Mouse (Mus musculus): ENCODE measurements around the gene Dusp15. TPM values are rescaled to one million over a fixed set of nuclear protein-coding genes. Genes with fewer than 3 reads are reported as not detected.
A peak's percentile ranks its signal among the peaks of the same experiment; 100 is the strongest.

Gene Dusp15
- polyA plus RNA-seq, 1 experiment from 2014 or later: 1.00 TPM

GRCm38 (mm10) chr2:152917671-152918070 lies 33.8 kb downstream of the Dusp15 start:
- ATAC-seq (replicated peaks; ENCODE audit: insufficient number of reproducible peaks, low FRiP score, low TSS enrichment, low read depth): no peak
- 55% methylated on average over 9 of the region's 9 CpGs for WGBS
- no peak overlapping the region for H3K27ac ChIP-seq (replicated peaks; ENCODE audit: low read depth, low read length)

GRCm38 (mm10) chr2:152916111-152916510 lies 35.4 kb downstream of the Dusp15 start:
- Histone ChIP-seq H3K4me3 (ENCODE audit: low read depth, low read length) (no peak overlapping the region), H3K36me3 (replicated peaks; ENCODE audit: control insufficient read depth, insufficient read depth, low read depth, low read length) (no peaks in the 10 kb centered on the region), H3K4me2 (ENCODE audit: low read depth, low read length) (no peak overlapping the region), H3K4me1 (ENCODE audit: control insufficient read depth, insufficient read depth, low read length) (no peaks in the 10 kb centered on the region), H3K27me3 (ENCODE audit: control insufficient read depth, insufficient read depth, low read length) (peaks cover 8% of the 10 kb centered on the region), H3K27ac (replicated peaks; ENCODE audit: low read depth, low read length) (no peak overlapping the region), H3K9me3 (replicated peaks; ENCODE audit: control insufficient read depth, low read length) (no peaks in the 10 kb centered on the region), H3K9ac (replicated peaks; ENCODE audit: low read length) (no peak overlapping the region)
- DNase-seq (ENCODE audit: low spot score): no peak
- no peak for ATAC-seq (replicated peaks; ENCODE audit: insufficient number of reproducible peaks, low FRiP score, low TSS enrichment, low read depth)
- WGBS: 35% methylated on average over 5 of the region's 5 CpGs

More at GRCm38 (mm10) chr2:152917671-152918070, 33.8 kb downstream of the Dusp15 start:
- Histone ChIP-seq H3K4me1 (ENCODE audit: control insufficient read depth, insufficient read depth, low read length) (0 out of 2 replicates have a peak, but pooled peaks cover 2% of the 10 kb centered on the region), H3K4me2 (ENCODE audit: low read depth, low read length) (no peak overlapping the region), H3K4me3 (ENCODE audit: low read depth, low read length) (no peak overlapping the region), H3K36me3 (replicated peaks; ENCODE audit: control insufficient read depth, insufficient read depth, low read depth, low read length) (no peaks in the 10 kb centered on the region), H3K27me3 (ENCODE audit: control insufficient read depth, insufficient read depth, low read length) (peaks cover 7% of the 10 kb centered on the region), H3K9ac (replicated peaks; ENCODE audit: low read length) (no peak overlapping the region), H3K9me3 (replicated peaks; ENCODE audit: control insufficient read depth, low read length) (no peaks in the 10 kb centered on the region)
- DNase-seq (ENCODE audit: low spot score): no peak

- H3K36me3 ChIP-seq (replicated peaks; ENCODE audit: control insufficient read depth, insufficient read depth, low read depth, low read length): no peaks in the 10 kb centered on the region
- 70% methylated on average over 4 of the region's 4 CpGs for WGBS
- H3K9ac ChIP-seq (replicated peaks; ENCODE audit: low read length): no peak overlapping the region
- no peaks in the 10 kb centered on the region for H3K4me1 ChIP-seq (ENCODE audit: control insufficient read depth, insufficient read depth, low read length)
- peaks cover 10% of the 10 kb centered on the region for H3K27me3 ChIP-seq (ENCODE audit: control insufficient read depth, insufficient read depth, low read length)
- H3K4me3 ChIP-seq (ENCODE audit: low read depth, low read length): no peak overlapping the region
- ATAC-seq (replicated peaks; ENCODE audit: insufficient number of reproducible peaks, low FRiP score, low TSS enrichment, low read depth) (no peak), DNase-seq (ENCODE audit: low spot score) (no peak)
- H3K9me3 ChIP-seq (replicated peaks; ENCODE audit: control insufficient read depth, low read length): no peaks in the 10 kb centered on the region
- no peak overlapping the region for H3K4me2 ChIP-seq (ENCODE audit: low read depth, low read length)
- no peak overlapping the region for H3K27ac ChIP-seq (replicated peaks; ENCODE audit: low read depth, low read length)
Observed at GRCm38 (mm10) chr2:152915453-152915852, 36.0 kb downstream of the Dusp15 start.

- H3K9me3 ChIP-seq (replicated peaks; ENCODE audit: control insufficient read depth, low read length): no peaks in the 10 kb centered on the region
- no peaks in the 10 kb centered on the region for H3K4me1 ChIP-seq (ENCODE audit: control insufficient read depth, insufficient read depth, low read length)
- 5% methylated on average over 18 of the region's 18 CpGs for WGBS
- H3K4me3 ChIP-seq (ENCODE audit: low read depth, low read length): 0 out of 2 replicates have a peak overlapping the region, but pooled peaks have one; percentile 5
- no peak overlapping the region for H3K27ac ChIP-seq (replicated peaks; ENCODE audit: low read depth, low read length)
- H3K4me2 ChIP-seq (ENCODE audit: low read depth, low read length): peak overlapping the region; percentile 21
- ATAC-seq (replicated peaks; ENCODE audit: insufficient number of reproducible peaks, low FRiP score, low TSS enrichment, low read depth): peak; percentile 50; the same call in 1 of the 2 replicates
- H3K9ac ChIP-seq (replicated peaks; ENCODE audit: low read length): no peak overlapping the region
- peaks cover 10% of the 10 kb centered on the region for H3K27me3 ChIP-seq (ENCODE audit: control insufficient read depth, insufficient read depth, low read length)
- H3K36me3 ChIP-seq (replicated peaks; ENCODE audit: control insufficient read depth, insufficient read depth, low read depth, low read length): no peaks in the 10 kb centered on the region
- DNase-seq (ENCODE audit: low spot score): peak; percentile 93
Observed at GRCm38 (mm10) chr2:152914310-152915120, 37.0 kb downstream of the Dusp15 start.

GRCm38 (mm10) chr2:152913471-152913870 lies 38.0 kb downstream of the Dusp15 start:
- Histone ChIP-seq H3K4me3 (ENCODE audit: low read depth, low read length) (no peak overlapping the region), H3K27ac (replicated peaks; ENCODE audit: low read depth, low read length) (no peak overlapping the region), H3K4me2 (ENCODE audit: low read depth, low read length) (no peak overlapping the region), H3K9ac (replicated peaks; ENCODE audit: low read length) (no peak overlapping the region), H3K9me3 (replicated peaks; ENCODE audit: control insufficient read depth, low read length) (no peaks in the 10 kb centered on the region), H3K4me1 (ENCODE audit: control insufficient read depth, insufficient read depth, low read length) (no peaks in the 10 kb centered on the region), H3K27me3 (ENCODE audit: control insufficient read depth, insufficient read depth, low read length) (peaks cover 10% of the 10 kb centered on the region), H3K36me3 (replicated peaks; ENCODE audit: control insufficient read depth, insufficient read depth, low read depth, low read length) (no peaks in the 10 kb centered on the region)
- WGBS: 24% methylated on average over 7 of the region's 7 CpGs
- no peak for DNase-seq (ENCODE audit: low spot score)
- ATAC-seq (replicated peaks; ENCODE audit: insufficient number of reproducible peaks, low FRiP score, low TSS enrichment, low read depth): no peak

- Histone ChIP-seq H3K4me3 (ENCODE audit: low read depth, low read length) (no peak overlapping the region), H3K9me3 (replicated peaks; ENCODE audit: control insufficient read depth, low read length) (no peaks in the 10 kb centered on the region), H3K4me1 (ENCODE audit: control insufficient read depth, insufficient read depth, low read length) (no peaks in the 10 kb centered on the region), H3K27me3 (ENCODE audit: control insufficient read depth, insufficient read depth, low read length) (peaks cover 10% of the 10 kb centered on the region), H3K9ac (replicated peaks; ENCODE audit: low read length) (no peak overlapping the region), H3K4me2 (ENCODE audit: low read depth, low read length) (no peak overlapping the region), H3K36me3 (replicated peaks; ENCODE audit: control insufficient read depth, insufficient read depth, low read depth, low read length) (no peaks in the 10 kb centered on the region), H3K27ac (replicated peaks; ENCODE audit: low read depth, low read length) (no peak overlapping the region)
- no peak for DNase-seq (ENCODE audit: low spot score)
- ATAC-seq (replicated peaks; ENCODE audit: insufficient number of reproducible peaks, low FRiP score, low TSS enrichment, low read depth): no peak
- WGBS: 27% methylated on average over 6 of the region's 6 CpGs
Observed at GRCm38 (mm10) chr2:152911432-152911831, 40.1 kb downstream of the Dusp15 start.

GRCm38 (mm10) chr2:152911031-152911430 lies 40.5 kb downstream of the Dusp15 start, which contains the start of gene Mylk2:
Mylk2 (plus strand) TSS chr2:152911352.
- 18% methylated on average over 12 of the region's 12 CpGs for WGBS
- no peaks in the 10 kb centered on the region for H3K36me3 ChIP-seq (replicated peaks; ENCODE audit: control insufficient read depth, insufficient read depth, low read depth, low read length)
- H3K27me3 ChIP-seq (ENCODE audit: control insufficient read depth, insufficient read depth, low read length): peaks cover 10% of the 10 kb centered on the region
- no peak within 1 kb of the TSS for H3K4me3 ChIP-seq (ENCODE audit: low read depth, low read length)
- ATAC-seq (replicated peaks; ENCODE audit: insufficient number of reproducible peaks, low FRiP score, low TSS enrichment, low read depth) (no peak), DNase-seq (ENCODE audit: low spot score) (no peak)
- H3K4me1 ChIP-seq (ENCODE audit: control insufficient read depth, insufficient read depth, low read length): no peaks in the 10 kb centered on the region
- no peaks in the 10 kb centered on the region for H3K9me3 ChIP-seq (replicated peaks; ENCODE audit: control insufficient read depth, low read length)
- H3K27ac ChIP-seq (replicated peaks; ENCODE audit: low read depth, low read length): no peak within 1 kb of the TSS
- no peak within 1 kb of the TSS for H3K9ac ChIP-seq (replicated peaks; ENCODE audit: low read length)
- no peak within 1 kb of the TSS for H3K4me2 ChIP-seq (ENCODE audit: low read depth, low read length)

GRCm38 (mm10) chr2:152909848-152910247 lies 41.6 kb downstream of the Dusp15 start:
- 70% methylated on average over 6 of the region's 6 CpGs for WGBS
- no peak overlapping the region for H3K4me3 ChIP-seq (ENCODE audit: low read depth, low read length)
- no peaks in the 10 kb centered on the region for H3K36me3 ChIP-seq (replicated peaks; ENCODE audit: control insufficient read depth, insufficient read depth, low read depth, low read length)
- no peaks in the 10 kb centered on the region for H3K4me1 ChIP-seq (ENCODE audit: control insufficient read depth, insufficient read depth, low read length)
- no peak for ATAC-seq (replicated peaks; ENCODE audit: insufficient number of reproducible peaks, low FRiP score, low TSS enrichment, low read depth)
- H3K27ac ChIP-seq (replicated peaks; ENCODE audit: low read depth, low read length): no peak overlapping the region
- DNase-seq (ENCODE audit: low spot score): no peak
- no peak overlapping the region for H3K4me2 ChIP-seq (ENCODE audit: low read depth, low read length)
- H3K9ac ChIP-seq (replicated peaks; ENCODE audit: low read length): no peak overlapping the region
- no peaks in the 10 kb centered on the region for H3K9me3 ChIP-seq (replicated peaks; ENCODE audit: control insufficient read depth, low read length)
- peaks cover 10% of the 10 kb centered on the region for H3K27me3 ChIP-seq (ENCODE audit: control insufficient read depth, insufficient read depth, low read length)
